Mouse (Mus musculus) large intestine, adult 2 months (tissue): ENCODE measurements around the gene Mettl7a3. TPM values are rescaled to one million over a fixed set of nuclear protein-coding genes. Genes with fewer than 3 reads are reported as not detected.
"Not testable (repeated sequence)": the region's sequence is repeated elsewhere in the genome, so short reads cannot be mapped to it uniquely, and the experiment has no call there.

Source experiments
- DNase-seq: peaks from one replicate; pipeline ENCODE4 v3.0.0-alpha.2; 2012; ENCODE audit warnings: low read depth, low spot score
- WGBS: fragments of 180-500 bp; shearing (Covaris S2); methylation state at CpG from one replicate; pipeline ENCODE4 v1.1.7; 2018; 5-methylcytosine and 5-hydroxymethylcytosine counted together
- polyA plus RNA-seq: library from polyadenylated mRNA; depleted of rRNA; stranded (reverse); fragments of >200 nt; gene quantifications from 2 replicates; pipeline ENCODE4 v1.2.3, GENCODE M21; 2012; rRNA removed

Gene Mettl7a3
- polyA plus RNA-seq, 1 experiment, result not detected

- 33% methylated on average over 4 of the region's 9 CpGs for WGBS
These were observed 43.2 kb downstream of the Mettl7a3 start for GRCm38 (mm10) chr15:100377847-100378505.

GRCm38 (mm10) chr15:100379658-100380057 is 44.9 kb downstream of the Mettl7a3 start:
- 32% methylated on average over 8 of the region's 8 CpGs for WGBS

More at GRCm38 (mm10) chr15:100377847-100378505, 43.2 kb downstream of the Mettl7a3 start:
- not testable (repeated sequence) for DNase-seq

GRCm38 (mm10) chr15:100380104-100380503 is 45.4 kb downstream of the Mettl7a3 start:
- no peak for DNase-seq
- 19% methylated on average over 2 of the region's 2 CpGs for WGBS

More at GRCm38 (mm10) chr15:100379658-100380057, 44.9 kb downstream of the Mettl7a3 start:
- no peak for DNase-seq

GRCm38 (mm10) chr15:100385705-100386104 is 51.0 kb downstream of the Mettl7a3 start:
- WGBS, result 91% methylated on average over 9 of the region's 9 CpGs
- no peak for DNase-seq

DNA sequence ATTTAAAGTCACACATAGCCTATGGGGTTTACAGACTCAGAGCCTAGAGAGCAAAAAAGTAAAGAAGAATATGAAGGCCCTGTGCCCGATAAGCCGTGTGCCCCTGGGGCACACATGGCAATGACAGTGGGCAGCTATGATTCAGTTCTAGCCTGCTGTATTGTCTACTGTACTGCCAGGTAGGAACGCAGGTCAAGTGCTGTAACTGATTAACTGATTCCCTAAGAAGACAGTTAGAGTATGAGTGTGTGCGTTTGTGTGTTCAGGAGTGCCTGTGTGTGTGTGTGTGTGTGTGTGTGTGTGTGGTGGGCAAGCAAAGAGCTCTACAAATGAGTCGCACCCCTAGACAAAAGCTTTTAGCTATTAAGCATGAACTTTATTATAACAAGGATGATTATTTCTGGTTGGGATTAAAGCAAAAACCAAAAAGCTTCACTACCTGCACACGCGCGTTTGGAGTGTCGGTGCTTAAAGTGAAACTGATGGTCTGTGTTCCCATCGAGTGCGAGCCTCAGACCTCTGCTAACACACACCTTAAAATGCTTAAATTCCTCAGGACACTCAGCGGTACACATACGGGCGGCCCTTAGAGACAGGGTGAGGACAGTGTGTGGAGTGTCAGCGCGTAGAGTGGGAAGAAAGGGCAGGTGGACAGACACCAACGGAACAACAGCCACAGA is 53.0 kb downstream of the Mettl7a3 start:
- no peak for DNase-seq
- WGBS, result 42% methylated on average over 17 of the region's 17 CpGs

- no peak for DNase-seq
- 66% methylated on average over 16 of the region's 16 CpGs for WGBS
These were observed 53.6 kb downstream of the Mettl7a3 start for GRCm38 (mm10) chr15:100388224-100388835.

- WGBS, result 85% methylated on average over 9 of the region's 9 CpGs
- no peak for DNase-seq
These were observed 54.2 kb downstream of the Mettl7a3 start for GRCm38 (mm10) chr15:100388886-100389285.

Other genes starting within 250 kb of the Mettl7a3 start
- 32.9 and 35.7 TPM in 2 replicates for gene Atf1, start 107.1 kb upstream of the Mettl7a3 start, polyA plus RNA-seq
- not detected in 2 replicates for gene Tmprss12, start 54.1 kb upstream of the Mettl7a3 start, polyA plus RNA-seq
- 22.8 and 24.8 TPM in 2 replicates for gene Mettl7a1, start 30.8 kb upstream of the Mettl7a3 start, polyA plus RNA-seq
- not detected in 2 replicates for gene Methig1, start 18.2 kb downstream of the Mettl7a3 start, polyA plus RNA-seq
- gene Mettl7a2, start 18.3 kb downstream of the Mettl7a3 start, polyA plus RNA-seq, result not detected in 2 replicates
- not detected in 2 replicates for gene Higd1c, start 29.6 kb downstream of the Mettl7a3 start, polyA plus RNA-seq
- 0.07 and 0.18 TPM in 2 replicates for gene Gm5475, start 87.2 kb downstream of the Mettl7a3 start, polyA plus RNA-seq
- 42.1 and 56.1 TPM in 2 replicates for gene Slc11a2, start 90.1 kb downstream of the Mettl7a3 start, polyA plus RNA-seq
- gene Letmd1, start 134.1 kb downstream of the Mettl7a3 start, polyA plus RNA-seq, result 30.1 and 36.7 TPM in 2 replicates
- 1.3 and 1.4 TPM in 2 replicates for gene Csrnp2, start 160.6 kb downstream of the Mettl7a3 start, polyA plus RNA-seq
- gene Tfcp2, start 217.1 kb downstream of the Mettl7a3 start, polyA plus RNA-seq, result 3.4 and 4.0 TPM in 2 replicates